Mouse (Mus musculus): ENCODE results near the gene Gm17949. TPM values are rescaled to one million over a fixed set of nuclear protein-coding genes. Genes with fewer than 3 reads are reported as not detected.

Gm17949 gene
- polyA plus RNA-seq, 1 experiment from 2014 or later = 0.43 TPM

- H3K4me1 ChIP-seq (replicated peaks) = peaks cover 19% of the 10 kb centered on the region
- H3K27ac ChIP-seq (ENCODE audit: poor library complexity, severe bottlenecking) = no peak overlapping the region
- no peak overlapping the region for H3K4me2 ChIP-seq
- no peak overlapping the region for H3K9ac ChIP-seq
- no peak overlapping the region for H3K4me3 ChIP-seq
- peaks cover 47% of the 10 kb centered on the region for H3K36me3 ChIP-seq
- H3K9me3 ChIP-seq (replicated peaks) = no peaks in the 10 kb centered on the region
- 79% methylated on average over 3 of the region's 3 CpGs for WGBS
- no peak for ATAC-seq (ENCODE audit: insufficient number of reproducible peaks, low FRiP score)
- peaks cover 5% of the 10 kb centered on the region for H3K27me3 ChIP-seq (replicated peaks)
These were observed 45.0 kb downstream of the Gm17949 start for GRCm38 (mm10) chr17:57056246-57056645.

DNA sequence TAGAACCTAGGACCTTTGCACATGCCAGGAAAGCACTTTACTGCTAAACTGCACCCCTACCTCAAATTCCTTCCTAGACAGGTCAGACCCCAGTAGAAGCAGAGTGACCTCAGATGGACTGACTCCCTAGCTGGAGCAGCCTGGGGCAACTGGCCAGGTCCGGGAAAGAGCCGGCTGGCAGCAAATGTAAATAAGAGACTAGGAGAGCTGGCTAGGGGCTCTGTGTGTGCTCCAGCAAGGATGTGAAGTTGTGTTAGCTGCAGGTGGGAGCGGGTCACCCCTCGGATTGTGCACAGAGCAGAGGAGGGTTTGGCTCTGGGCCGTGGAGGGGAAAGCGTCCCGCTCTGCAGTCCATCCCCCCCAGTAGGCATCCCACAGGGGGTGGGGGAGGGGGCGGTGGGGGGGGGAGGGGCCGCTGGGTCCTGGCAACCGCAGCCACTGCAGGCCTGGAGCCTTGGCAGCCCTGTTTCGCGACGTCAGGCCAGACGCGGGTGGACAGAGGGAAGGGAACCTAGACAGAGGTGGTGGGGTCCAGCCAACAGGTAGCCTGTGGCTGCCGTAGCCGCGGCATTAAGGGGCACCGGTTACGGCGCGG is 47.7 kb downstream of the Gm17949 start, which contains the start of gene Crb3:
TSS of gene Crb3 (plus strand) at position 215 of the 595 bp plus-strand sequence.
- H3K27me3 ChIP-seq (replicated peaks) = peaks cover 29% of the 10 kb centered on the region
- H3K4me3 ChIP-seq = peak within 1 kb of the TSS; percentile 92
- ATAC-seq (ENCODE audit: insufficient number of reproducible peaks, low FRiP score) = peak; percentile 3; the same call in 1 of the 2 replicates
- 8% methylated on average over 5 of the region's 22 CpGs for WGBS
- H3K36me3 ChIP-seq = peaks cover 21% of the 10 kb centered on the region
- no peaks in the 10 kb centered on the region for H3K9me3 ChIP-seq (replicated peaks)
- peak within 1 kb of the TSS; percentile 90 for H3K9ac ChIP-seq
- H3K27ac ChIP-seq (ENCODE audit: poor library complexity, severe bottlenecking) = peak within 1 kb of the TSS; percentile 40; the same call in 1 of the 2 replicates
- peaks cover 30% of the 10 kb centered on the region for H3K4me1 ChIP-seq (replicated peaks)
- H3K4me2 ChIP-seq = peak within 1 kb of the TSS; percentile 88

GRCm38 (mm10) chr17:57059486-57059977 is 48.3 kb downstream of the Gm17949 start, which contains the start of gene Slc25a23:
Gene Slc25a23 (minus strand): TSS chr17:57059863.
- no peaks in the 10 kb centered on the region for H3K9me3 ChIP-seq (replicated peaks)
- H3K27ac ChIP-seq (ENCODE audit: poor library complexity, severe bottlenecking) = peak within 1 kb of the TSS; percentile 40; the same call in 1 of the 2 replicates
- H3K4me3 ChIP-seq = peak within 1 kb of the TSS; percentile 92
- peak within 1 kb of the TSS; percentile 90 for H3K9ac ChIP-seq
- peaks cover 30% of the 10 kb centered on the region for H3K4me1 ChIP-seq (replicated peaks)
- under 1% methylated on average over 31 of the region's 45 CpGs for WGBS
- peak; percentile 69 for ATAC-seq (ENCODE audit: insufficient number of reproducible peaks, low FRiP score)
- H3K4me2 ChIP-seq = peak within 1 kb of the TSS; percentile 88
- peaks cover 34% of the 10 kb centered on the region for H3K27me3 ChIP-seq (replicated peaks)
- peaks cover 15% of the 10 kb centered on the region for H3K36me3 ChIP-seq

- H3K27ac ChIP-seq (ENCODE audit: poor library complexity, severe bottlenecking) = 0 out of 2 replicates have a peak overlapping the region, but pooled peaks have one; percentile 14
- 0 out of 2 replicates have a peak overlapping the region, but pooled peaks have one; percentile 90 for H3K9ac ChIP-seq
- H3K4me1 ChIP-seq (replicated peaks) = peaks cover 30% of the 10 kb centered on the region
- H3K4me2 ChIP-seq = peak overlapping the region; percentile 88
- peak overlapping the region; percentile 92 for H3K4me3 ChIP-seq
- under 1% methylated on average over 44 of the region's 44 CpGs for WGBS
- peaks cover 42% of the 10 kb centered on the region for H3K27me3 ChIP-seq (replicated peaks)
- peaks cover 8% of the 10 kb centered on the region; the same call in 1 of the 2 replicates for H3K36me3 ChIP-seq
- H3K9me3 ChIP-seq (replicated peaks) = no peaks in the 10 kb centered on the region
- peak; percentile 86 for ATAC-seq (ENCODE audit: insufficient number of reproducible peaks, low FRiP score)
These were observed 49.0 kb downstream of the Gm17949 start for GRCm38 (mm10) chr17:57060231-57060801.

DNA sequence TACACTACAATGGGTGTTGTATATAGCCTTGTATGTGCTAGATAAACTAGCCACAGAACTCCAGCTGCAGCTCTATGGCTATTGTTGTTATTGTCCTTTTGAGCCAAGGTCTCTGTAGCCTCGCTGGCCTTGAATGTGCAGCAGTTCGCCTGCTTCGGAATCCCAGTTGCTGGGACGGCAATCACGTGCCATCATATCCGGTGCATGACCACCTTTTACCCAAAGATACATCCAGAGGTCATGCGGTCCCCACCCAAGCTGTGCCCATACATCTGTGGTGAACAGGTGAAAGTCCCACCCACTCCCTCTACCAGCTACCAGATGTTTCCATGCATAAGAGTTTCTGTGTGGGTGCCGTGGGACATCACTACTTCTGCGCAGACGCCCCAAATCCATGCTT is 49.8 kb downstream of the Gm17949 start:
- Histone ChIP-seq H3K27me3 (replicated peaks) (peaks cover 49% of the 10 kb centered on the region), H3K4me3 (peak overlapping the region; percentile 92; the same call in 1 of the 2 replicates), H3K9ac (no peak overlapping the region), H3K4me1 (replicated peaks) (peaks cover 30% of the 10 kb centered on the region), H3K36me3 (0 out of 2 replicates have a peak, but pooled peaks cover 2% of the 10 kb centered on the region), H3K4me2 (peak overlapping the region; percentile 88), H3K9me3 (replicated peaks) (no peaks in the 10 kb centered on the region), H3K27ac (ENCODE audit: poor library complexity, severe bottlenecking) (no peak overlapping the region)
- whole genome bisulfite sequencing = 31% methylated on average over 10 of the region's 10 CpGs
- no peak for ATAC-seq (ENCODE audit: insufficient number of reproducible peaks, low FRiP score)

GRCm38 (mm10) chr17:57062011-57062521 is 50.8 kb downstream of the Gm17949 start:
- Histone ChIP-seq H3K27me3 (replicated peaks) (peaks cover 57% of the 10 kb centered on the region), H3K36me3 (0 out of 2 replicates have a peak, but pooled peaks cover 2% of the 10 kb centered on the region), H3K9me3 (replicated peaks) (no peaks in the 10 kb centered on the region), H3K4me3 (peak overlapping the region; percentile 42), H3K4me2 (peak overlapping the region; percentile 69), H3K9ac (peak overlapping the region; percentile 3; the same call in 1 of the 2 replicates), H3K27ac (ENCODE audit: poor library complexity, severe bottlenecking) (no peak overlapping the region), H3K4me1 (replicated peaks) (peaks cover 30% of the 10 kb centered on the region)
- no peak for ATAC-seq (ENCODE audit: insufficient number of reproducible peaks, low FRiP score)
- WGBS = 2% methylated on average over 37 of the region's 39 CpGs

GRCm38 (mm10) chr17:57062548-57062947 is 51.3 kb downstream of the Gm17949 start:
- Histone ChIP-seq H3K9me3 (replicated peaks) (no peaks in the 10 kb centered on the region), H3K27me3 (replicated peaks) (peaks cover 61% of the 10 kb centered on the region), H3K9ac (peak overlapping the region; percentile 3; the same call in 1 of the 2 replicates), H3K27ac (ENCODE audit: poor library complexity, severe bottlenecking) (no peak overlapping the region), H3K4me1 (replicated peaks) (peaks cover 30% of the 10 kb centered on the region), H3K4me2 (peak overlapping the region; percentile 69), H3K4me3 (peak overlapping the region; percentile 42), H3K36me3 (no peaks in the 10 kb centered on the region)
- ATAC-seq (ENCODE audit: insufficient number of reproducible peaks, low FRiP score) = no peak
- 1% methylated on average over 22 of the region's 22 CpGs for WGBS

GRCm38 (mm10) chr17:57063031-57063430 is 51.8 kb downstream of the Gm17949 start:
- ATAC-seq (ENCODE audit: insufficient number of reproducible peaks, low FRiP score) = no peak
- no peak overlapping the region for H3K9ac ChIP-seq
- 11% methylated on average over 8 of the region's 8 CpGs for WGBS
- no peak overlapping the region for H3K4me3 ChIP-seq
- peaks cover 66% of the 10 kb centered on the region for H3K27me3 ChIP-seq (replicated peaks)
- no peak overlapping the region; the same call in 1 of the 2 replicates for H3K4me2 ChIP-seq
- no peak overlapping the region for H3K27ac ChIP-seq (ENCODE audit: poor library complexity, severe bottlenecking)
- H3K4me1 ChIP-seq (replicated peaks) = peaks cover 26% of the 10 kb centered on the region
- no peaks in the 10 kb centered on the region for H3K36me3 ChIP-seq
- no peaks in the 10 kb centered on the region for H3K9me3 ChIP-seq (replicated peaks)

DNA sequence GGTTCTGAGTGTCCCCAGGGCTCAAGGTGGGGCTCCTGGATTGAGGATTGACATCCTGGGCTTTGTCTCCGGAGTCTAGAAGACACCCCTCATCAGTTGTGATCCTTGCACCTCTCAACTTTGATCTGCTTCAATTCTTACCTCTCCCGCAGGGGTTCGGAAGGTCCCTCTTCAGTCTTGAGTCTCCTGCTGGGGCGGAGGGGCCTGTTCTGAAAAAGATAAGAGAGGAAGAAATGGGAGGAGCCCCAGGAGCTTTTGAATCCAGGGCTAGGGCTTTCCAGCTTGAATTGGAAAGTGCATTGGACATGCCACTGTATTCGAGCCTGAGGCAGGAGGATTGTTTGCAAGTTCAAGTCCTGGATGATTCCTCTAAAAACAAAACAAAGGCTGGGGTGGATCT is 55.6 kb downstream of the Gm17949 start:
- Histone ChIP-seq H3K36me3 (no peaks in the 10 kb centered on the region), H3K27me3 (replicated peaks) (peaks cover 84% of the 10 kb centered on the region), H3K9ac (no peak overlapping the region), H3K4me1 (replicated peaks) (peaks cover 8% of the 10 kb centered on the region), H3K4me3 (no peak overlapping the region), H3K4me2 (no peak overlapping the region), H3K27ac (ENCODE audit: poor library complexity, severe bottlenecking) (no peak overlapping the region), H3K9me3 (replicated peaks) (no peaks in the 10 kb centered on the region)
- 32% methylated on average over 5 of the region's 5 CpGs for WGBS
- ATAC-seq (ENCODE audit: insufficient number of reproducible peaks, low FRiP score) = no peak

- no peaks in the 10 kb centered on the region for H3K4me1 ChIP-seq (replicated peaks)
- H3K36me3 ChIP-seq = no peaks in the 10 kb centered on the region
- H3K4me3 ChIP-seq = no peak overlapping the region
- 18% methylated on average over 9 of the region's 9 CpGs for WGBS
- peaks cover 71% of the 10 kb centered on the region for H3K27me3 ChIP-seq (replicated peaks)
- ATAC-seq (ENCODE audit: insufficient number of reproducible peaks, low FRiP score) = no peak
- no peak overlapping the region for H3K4me2 ChIP-seq
- H3K9me3 ChIP-seq (replicated peaks) = no peaks in the 10 kb centered on the region
- no peak overlapping the region for H3K9ac ChIP-seq
- no peak overlapping the region for H3K27ac ChIP-seq (ENCODE audit: poor library complexity, severe bottlenecking)
These were observed 59.0 kb downstream of the Gm17949 start for GRCm38 (mm10) chr17:57070272-57070671.

DNA sequence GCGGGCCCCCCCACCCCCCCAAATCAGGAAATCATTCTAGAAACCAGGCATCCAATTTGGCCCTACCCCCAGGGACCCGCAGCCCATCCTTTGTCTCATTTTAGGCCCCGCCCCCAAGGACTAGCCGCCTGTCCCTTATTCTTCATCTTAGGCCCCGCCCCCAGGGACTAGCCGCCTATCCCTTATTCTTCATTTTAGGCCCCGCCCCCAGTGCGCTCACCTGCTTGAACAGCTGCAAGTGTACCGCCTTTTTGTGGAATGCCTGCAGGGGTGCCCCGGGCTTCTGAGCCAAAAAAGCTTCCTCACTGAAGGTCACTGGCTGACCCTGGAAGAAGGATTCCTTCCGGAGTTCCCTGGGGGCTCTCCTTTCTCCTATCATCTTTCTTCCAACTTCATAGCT is 59.4 kb downstream of the Gm17949 start:
- 0 out of 2 replicates have a peak, but pooled peaks have one; percentile 37 for ATAC-seq (ENCODE audit: insufficient number of reproducible peaks, low FRiP score)
- Histone ChIP-seq H3K4me3 (no peak overlapping the region), H3K9me3 (replicated peaks) (no peaks in the 10 kb centered on the region), H3K9ac (no peak overlapping the region), H3K4me2 (0 out of 2 replicates have a peak overlapping the region, but pooled peaks have one; percentile 8), H3K4me1 (replicated peaks) (no peaks in the 10 kb centered on the region), H3K36me3 (no peaks in the 10 kb centered on the region), H3K27ac (ENCODE audit: poor library complexity, severe bottlenecking) (no peak overlapping the region), H3K27me3 (replicated peaks) (peaks cover 67% of the 10 kb centered on the region)
- 3% methylated on average over 11 of the region's 11 CpGs for WGBS
